Mouse (Mus musculus) right cerebral cortex, postnatal 4 days (tissue): ENCODE results near the gene H2-Q1.
"Not testable (repeated sequence)": the region's sequence is repeated elsewhere in the genome, so short reads cannot be mapped to it uniquely, and the experiment has no call there.

ENCODE experiments used
- DNase-seq: peaks from one replicate; pipeline ENCODE4 v3.0.0-alpha.2; 2022

Gene H2-Q1

DNA sequence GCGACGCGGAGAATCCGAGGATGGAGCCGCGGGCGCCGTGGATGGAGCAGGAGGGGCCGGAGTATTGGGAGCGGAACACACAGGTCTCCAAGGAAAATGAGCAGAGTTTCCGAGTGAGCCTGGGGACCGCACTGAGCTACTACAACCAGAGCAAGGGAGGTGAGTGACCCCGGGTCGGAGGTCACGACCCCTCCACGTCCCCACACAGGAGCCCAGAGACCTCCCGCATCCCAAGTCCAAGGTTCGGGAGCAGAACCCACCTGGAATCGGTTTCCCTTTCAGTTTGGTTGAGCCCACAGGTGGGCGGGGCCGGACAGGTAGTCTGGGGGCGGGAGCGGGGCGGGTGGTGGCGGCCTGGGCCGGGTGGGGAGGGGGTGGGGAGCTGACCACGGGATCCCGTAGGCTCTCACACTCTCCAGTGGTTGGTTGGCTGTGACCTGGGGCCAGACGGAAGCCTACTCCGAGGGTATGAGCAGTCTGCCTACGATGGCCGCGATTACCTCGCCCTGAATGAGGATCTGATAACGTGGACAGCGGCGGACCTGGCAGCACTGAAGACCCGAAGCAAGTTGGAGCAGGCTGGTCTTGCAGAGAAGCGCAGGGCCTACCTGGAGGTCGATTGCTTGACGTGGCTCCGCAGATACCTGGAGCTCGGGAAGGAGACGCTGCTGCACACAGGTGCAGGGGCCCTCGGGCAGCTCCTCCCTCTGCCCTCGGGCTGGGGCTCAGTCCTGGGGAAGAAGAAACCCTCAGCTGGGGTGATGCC is 22.7 kb downstream of the H2-Q1 start:
- no peak for DNase-seq

DNA sequence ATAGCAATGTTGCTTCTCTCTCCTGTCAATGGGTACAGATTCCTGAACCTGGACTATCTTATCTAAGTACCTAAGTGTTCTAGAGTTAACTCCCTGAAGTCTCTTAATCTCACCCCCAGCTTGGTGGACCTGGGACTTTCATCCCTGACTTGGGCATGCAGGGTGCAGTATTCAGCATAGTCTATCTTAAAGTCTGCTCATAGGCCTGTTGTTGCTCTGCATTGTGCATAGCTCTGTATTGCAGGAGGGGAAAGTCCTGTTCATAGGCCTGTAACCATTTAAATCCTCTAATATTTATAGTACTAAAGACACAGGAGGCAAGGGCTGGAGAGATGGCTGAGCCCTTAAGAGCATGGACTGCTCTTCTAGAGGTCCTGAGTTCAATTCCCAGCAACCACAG is 27.5 kb downstream of the H2-Q1 start:
- DNase-seq, result not testable (repeated sequence)

DNA sequence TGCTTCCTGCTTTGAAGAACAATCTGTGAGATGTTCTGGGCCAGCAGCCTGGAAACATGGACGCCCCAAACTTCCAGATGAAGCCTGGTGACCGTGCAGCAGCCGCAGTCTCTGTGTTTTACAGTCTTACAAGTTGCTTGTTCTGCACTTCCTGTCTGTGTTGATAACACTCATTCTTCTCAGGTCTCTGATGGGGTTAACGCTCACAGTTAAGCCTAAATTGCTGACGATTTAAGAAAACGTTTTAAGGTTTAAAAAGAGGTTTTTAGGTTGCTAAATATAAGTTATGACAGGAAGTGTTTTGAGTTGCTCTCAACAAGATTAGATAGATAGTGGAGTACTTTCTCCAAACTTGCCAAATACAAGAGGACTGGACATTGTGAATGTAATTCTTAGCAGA is 33.1 kb downstream of the H2-Q1 start:
- not testable (repeated sequence) for DNase-seq

DNA sequence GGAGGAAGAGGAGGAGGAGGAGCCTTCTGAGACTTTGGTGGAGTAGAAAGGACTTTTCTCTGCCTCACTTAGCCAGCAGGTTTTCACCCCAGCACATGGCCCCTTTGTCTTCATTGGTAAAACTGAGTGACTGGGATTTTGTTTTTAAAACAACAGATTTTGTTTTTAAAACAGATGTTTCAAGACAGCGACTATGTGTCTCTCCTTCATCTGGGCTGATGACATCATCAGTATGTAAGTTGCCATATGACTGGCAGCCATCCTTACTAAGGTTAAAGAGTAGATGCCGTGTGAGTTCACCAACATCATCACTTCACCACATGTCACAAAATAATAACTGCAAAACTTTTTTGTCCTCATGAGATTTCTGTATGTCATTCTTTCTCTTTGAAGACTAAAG is 33.9 kb downstream of the H2-Q1 start:
- DNase-seq, result no peak

DNA sequence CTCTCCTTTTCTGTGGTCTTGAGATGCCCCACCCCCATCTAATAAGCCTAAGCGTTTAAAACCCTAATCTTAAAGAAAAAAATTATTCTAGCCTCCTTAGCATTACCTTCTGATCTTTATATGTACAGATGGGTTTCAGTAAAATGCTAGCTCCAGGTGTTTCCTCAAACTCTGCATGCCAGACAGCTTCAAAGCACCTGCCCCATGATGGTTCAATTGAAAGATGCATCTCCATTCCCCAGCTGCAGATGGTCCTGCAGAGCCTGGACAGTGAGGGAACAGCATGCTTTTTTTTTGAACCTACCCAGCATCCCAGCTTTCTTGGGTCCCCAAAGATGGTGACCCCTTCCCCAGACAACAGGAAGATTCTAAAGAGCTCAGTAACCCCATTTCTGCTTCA is 36.9 kb downstream of the H2-Q1 start:
- no peak for DNase-seq

GRCm38 (mm10) chr17:35358763-35359469 is 38.7 kb downstream of the H2-Q1 start:
- no peak for DNase-seq

- no peak for DNase-seq
Measured at GRCm38 (mm10) chr17:35359470-35359862, 39.3 kb downstream of the H2-Q1 start.
